Mouse (Mus musculus): ENCODE data around the gene Zc3h12b. TPM values are rescaled to one million over a fixed set of nuclear protein-coding genes. Genes with fewer than 3 reads are reported as not detected.
"Not testable (repeated sequence)": the region's sequence is repeated elsewhere in the genome, so short reads cannot be mapped to it uniquely, and the experiment has no call there.

The Zc3h12b gene
- polyA plus RNA-seq (2012; ENCODE audit: insufficient read depth, insufficient read length, missing spikeins): 0.40 and 0.42 TPM in 2 replicates

- peak within 1 kb of the TSS; percentile 57 for H3K4me3 ChIP-seq (ENCODE audit: insufficient read depth, low read depth, low read length)
- H3K27ac ChIP-seq (replicated peaks; ENCODE audit: low read depth, low read length): no peak within 1 kb of the TSS
- H3K4me1 ChIP-seq (ENCODE audit: control insufficient read depth, insufficient read depth, insufficient read length, low read length): no peaks in the 10 kb centered on the region
Measured at GRCm38 (mm10) chrX:95711227-95712111, at the start of gene Zc3h12b. Gene Zc3h12b, plus strand, starts transcription at chrX:95711678.

- H3K4me3 ChIP-seq (ENCODE audit: insufficient read depth, low read depth, low read length): no peak overlapping the region
- no peak overlapping the region for H3K27ac ChIP-seq (replicated peaks; ENCODE audit: low read depth, low read length)
Measured at GRCm38 (mm10) chrX:95682206-95682605, 29.3 kb upstream of the Zc3h12b start.

DNA sequence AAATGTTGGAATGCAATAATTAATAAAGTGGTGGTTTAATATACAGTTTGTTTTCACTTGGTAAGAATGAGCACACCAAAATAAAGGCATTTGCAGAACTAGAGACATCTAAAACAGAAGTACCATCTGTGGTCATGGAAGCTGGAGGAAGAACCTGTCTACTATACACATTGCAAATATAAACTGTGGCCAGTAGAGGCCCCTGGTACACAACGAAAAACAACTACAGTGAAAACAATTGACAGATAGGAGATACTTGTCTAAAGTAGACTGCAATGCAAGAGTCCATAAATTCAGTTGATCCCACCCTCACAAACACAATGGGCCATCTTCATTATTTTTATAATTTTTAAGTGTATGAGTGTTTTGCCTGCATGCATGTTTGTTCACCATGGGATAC is 24.4 kb upstream of the Zc3h12b start:
- H3K4me1 ChIP-seq (ENCODE audit: control insufficient read depth, insufficient read depth, insufficient read length, low read length): no peaks in the 10 kb centered on the region
- no peak overlapping the region for H3K27ac ChIP-seq (replicated peaks; ENCODE audit: low read depth, low read length)
- no peak overlapping the region for H3K4me3 ChIP-seq (ENCODE audit: insufficient read depth, low read depth, low read length)

More at GRCm38 (mm10) chrX:95682206-95682605, 29.3 kb upstream of the Zc3h12b start:
- H3K4me1 ChIP-seq (ENCODE audit: control insufficient read depth, insufficient read depth, insufficient read length, low read length): no peaks in the 10 kb centered on the region

GRCm38 (mm10) chrX:95738253-95738652 is 26.8 kb downstream of the Zc3h12b start:
- Histone ChIP-seq H3K4me1 (ENCODE audit: control insufficient read depth, insufficient read depth, insufficient read length, low read length) (no peaks in the 10 kb centered on the region), H3K4me3 (ENCODE audit: insufficient read depth, low read depth, low read length) (no peak overlapping the region), H3K27ac (replicated peaks; ENCODE audit: low read depth, low read length) (no peak overlapping the region)

GRCm38 (mm10) chrX:95795881-95796280 is 84.4 kb downstream of the Zc3h12b start:
- H3K4me1 ChIP-seq (ENCODE audit: control insufficient read depth, insufficient read depth, insufficient read length, low read length): no peaks in the 10 kb centered on the region
- no peak overlapping the region for H3K27ac ChIP-seq (replicated peaks; ENCODE audit: low read depth, low read length)

DNA sequence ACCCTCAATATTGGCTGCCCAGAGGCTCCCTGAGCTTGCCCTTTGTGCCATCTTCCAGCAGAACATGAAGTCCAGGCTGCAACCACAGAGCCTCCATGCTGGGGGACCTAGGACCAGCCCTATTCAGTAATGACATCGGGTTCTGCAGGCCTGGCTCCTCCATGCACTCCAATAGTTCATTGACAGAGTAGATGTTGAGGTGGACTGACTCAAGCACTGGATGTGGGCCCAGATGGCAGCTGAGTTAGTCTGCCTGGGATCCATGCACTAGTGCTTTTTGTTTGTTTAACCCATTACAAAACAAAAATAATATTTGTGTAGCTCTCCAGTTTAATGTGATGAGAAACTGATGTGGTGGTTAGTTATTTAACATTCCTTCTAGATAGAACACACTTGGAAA is 90.3 kb downstream of the Zc3h12b start:
- H3K27ac ChIP-seq (replicated peaks; ENCODE audit: low read depth, low read length): no peak overlapping the region
- H3K4me3 ChIP-seq (ENCODE audit: insufficient read depth, low read depth, low read length): no peak overlapping the region
- no peaks in the 10 kb centered on the region for H3K4me1 ChIP-seq (ENCODE audit: control insufficient read depth, insufficient read depth, insufficient read length, low read length)

More at GRCm38 (mm10) chrX:95795881-95796280, 84.4 kb downstream of the Zc3h12b start:
- H3K4me3 ChIP-seq (ENCODE audit: insufficient read depth, low read depth, low read length): no peak overlapping the region

- H3K27ac ChIP-seq (replicated peaks; ENCODE audit: low read depth, low read length): no peak overlapping the region
- no peak overlapping the region for H3K4me3 ChIP-seq (ENCODE audit: insufficient read depth, low read depth, low read length)
- H3K4me1 ChIP-seq (ENCODE audit: control insufficient read depth, insufficient read depth, insufficient read length, low read length): no peaks in the 10 kb centered on the region
Measured at GRCm38 (mm10) chrX:95852806-95853205, 141.3 kb downstream of the Zc3h12b start.

GRCm38 (mm10) chrX:95881111-95881510 is 169.6 kb downstream of the Zc3h12b start:
- Histone ChIP-seq H3K4me1 (ENCODE audit: control insufficient read depth, insufficient read depth, insufficient read length, low read length) (no peaks in the 10 kb centered on the region), H3K4me3 (ENCODE audit: insufficient read depth, low read depth, low read length) (no peak overlapping the region), H3K27ac (replicated peaks; ENCODE audit: low read depth, low read length) (no peak overlapping the region)

- Histone ChIP-seq H3K4me3 (ENCODE audit: insufficient read depth, low read depth, low read length) (no peak overlapping the region), H3K27ac (replicated peaks; ENCODE audit: low read depth, low read length) (no peak overlapping the region)
Measured at GRCm38 (mm10) chrX:95902716-95903115, 191.2 kb downstream of the Zc3h12b start.

DNA sequence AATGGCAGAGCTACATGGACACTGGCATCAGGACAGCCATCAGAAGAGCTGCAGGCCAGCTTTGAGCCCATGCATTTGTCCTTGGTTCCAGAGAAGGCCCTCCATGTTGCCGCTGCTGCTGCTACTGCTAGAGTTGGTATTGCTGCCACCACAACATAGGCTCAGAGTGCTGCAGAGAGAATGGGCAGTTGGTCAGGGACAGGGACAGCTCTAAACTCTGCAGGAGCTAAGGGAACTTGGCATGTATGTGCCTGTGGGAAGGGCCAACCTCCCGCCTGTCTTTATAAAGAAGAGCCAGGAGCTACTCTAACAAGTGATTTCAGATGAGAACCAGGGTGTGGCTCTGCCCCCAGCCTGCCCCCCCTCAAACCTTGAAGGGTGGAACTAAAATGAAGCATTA is 224.0 kb downstream of the Zc3h12b start:
- H3K4me1 ChIP-seq (ENCODE audit: control insufficient read depth, insufficient read depth, insufficient read length, low read length): no peaks in the 10 kb centered on the region
- no peak overlapping the region for H3K4me3 ChIP-seq (ENCODE audit: insufficient read depth, low read depth, low read length)

More at GRCm38 (mm10) chrX:95902716-95903115, 191.2 kb downstream of the Zc3h12b start:
- no peaks in the 10 kb centered on the region for H3K4me1 ChIP-seq (ENCODE audit: control insufficient read depth, insufficient read depth, insufficient read length, low read length)

DNA sequence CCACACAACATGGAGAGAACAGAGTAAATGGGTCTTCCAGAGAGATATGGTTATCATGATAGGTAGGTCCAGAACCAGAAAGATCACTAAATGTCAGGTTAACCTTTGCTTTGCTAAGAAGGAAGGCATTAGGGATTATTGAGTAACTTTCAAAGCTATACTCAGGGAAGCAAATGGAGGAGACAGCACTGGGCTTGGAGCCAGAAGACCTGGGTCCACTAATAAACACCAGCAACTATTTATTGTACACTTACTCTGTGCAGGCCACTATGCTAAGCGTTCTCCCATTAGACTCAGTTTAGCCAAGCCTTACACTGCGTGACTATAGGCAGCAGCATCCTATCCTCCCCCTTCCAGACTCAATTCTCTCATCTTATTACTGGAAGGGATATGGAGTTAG is 234.0 kb downstream of the Zc3h12b start:
- H3K4me1 ChIP-seq (ENCODE audit: control insufficient read depth, insufficient read depth, insufficient read length, low read length): no peaks in the 10 kb centered on the region
- no peak overlapping the region for H3K27ac ChIP-seq (replicated peaks; ENCODE audit: low read depth, low read length)
- H3K4me3 ChIP-seq (ENCODE audit: insufficient read depth, low read depth, low read length): no peak overlapping the region

More for the DNA sequence above, 224.0 kb downstream of the Zc3h12b start:
- H3K27ac ChIP-seq (replicated peaks; ENCODE audit: low read depth, low read length): no peak overlapping the region

DNA sequence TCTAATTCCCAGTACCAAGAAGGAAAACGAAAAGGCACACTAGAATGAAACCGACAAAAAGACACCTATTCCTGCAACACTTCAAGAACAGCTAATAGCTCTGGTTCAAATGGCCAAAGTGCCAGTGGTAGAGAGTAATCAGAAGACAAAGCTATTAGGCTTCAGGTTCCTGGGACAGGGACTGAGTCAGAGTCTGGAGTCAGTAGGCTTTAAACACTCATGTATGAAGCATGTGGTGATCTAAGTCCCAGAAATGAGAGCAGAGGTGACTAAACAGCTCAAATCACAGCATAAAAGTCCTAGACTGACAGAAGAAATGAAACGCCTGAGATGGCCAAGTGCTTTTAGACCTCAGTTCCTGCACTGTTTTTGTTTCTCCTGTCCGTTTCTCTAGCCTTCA is 236.7 kb downstream of the Zc3h12b start:
- H3K4me3 ChIP-seq (ENCODE audit: insufficient read depth, low read depth, low read length): no peak overlapping the region
- no peak overlapping the region for H3K27ac ChIP-seq (replicated peaks; ENCODE audit: low read depth, low read length)
- no peaks in the 10 kb centered on the region for H3K4me1 ChIP-seq (ENCODE audit: control insufficient read depth, insufficient read depth, insufficient read length, low read length)

DNA sequence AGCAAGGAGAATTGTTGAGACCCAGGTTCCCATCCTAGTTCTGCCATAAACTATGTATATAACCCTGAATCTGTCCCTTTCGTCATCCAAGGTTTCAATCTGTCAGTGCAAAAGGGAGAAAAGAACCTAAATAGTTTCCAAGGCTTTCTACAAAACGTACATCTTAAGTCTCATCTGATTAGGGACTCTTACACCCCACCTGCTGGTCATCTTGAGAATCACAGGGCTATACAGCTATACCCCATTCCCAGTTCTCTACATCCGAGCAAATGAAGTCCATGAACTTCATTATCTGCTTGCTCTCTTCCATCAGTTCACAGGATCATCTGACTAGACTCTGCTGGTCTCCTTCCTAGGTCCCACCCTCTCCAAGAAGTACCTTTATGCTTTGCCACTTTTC is 239.3 kb downstream of the Zc3h12b start:
- Histone ChIP-seq H3K4me1 (ENCODE audit: control insufficient read depth, insufficient read depth, insufficient read length, low read length) (no peaks in the 10 kb centered on the region), H3K27ac (replicated peaks; ENCODE audit: low read depth, low read length) (no peak overlapping the region), H3K4me3 (ENCODE audit: insufficient read depth, low read depth, low read length) (no peak overlapping the region)

GRCm38 (mm10) chrX:95956497-95957293 is 245.2 kb downstream of the Zc3h12b start, which contains the start of gene Las1l:
Gene Las1l, minus strand, starts transcription at chrX:95956962.
- Histone ChIP-seq H3K4me3 (ENCODE audit: insufficient read depth, low read depth, low read length) (peak within 1 kb of the TSS; percentile 88), H3K4me1 (ENCODE audit: control insufficient read depth, insufficient read depth, insufficient read length, low read length) (no peaks in the 10 kb centered on the region), H3K27ac (replicated peaks; ENCODE audit: low read depth, low read length) (peak within 1 kb of the TSS; percentile 53; the same call in 1 of the 2 replicates)

DNA sequence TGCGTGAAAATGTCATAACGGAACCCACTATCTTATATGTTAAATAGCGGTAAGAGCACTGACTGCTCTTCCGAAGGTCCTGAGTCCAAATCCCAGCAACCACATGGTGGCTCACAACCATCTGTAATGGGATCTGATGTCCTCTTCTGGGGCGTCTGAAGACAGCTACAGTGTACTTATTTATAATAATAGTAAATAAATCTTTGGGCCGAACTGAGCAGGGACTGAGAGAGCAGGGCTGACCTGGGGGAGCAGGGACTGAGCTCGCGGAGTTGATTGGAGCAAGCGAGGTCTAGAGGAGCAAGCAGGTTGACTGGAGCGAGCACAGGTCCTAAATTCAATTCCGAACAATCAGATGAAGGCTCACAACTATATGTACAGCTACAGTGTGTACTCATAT is 246.0 kb downstream of the Zc3h12b start:
- H3K4me1 ChIP-seq (ENCODE audit: control insufficient read depth, insufficient read depth, insufficient read length, low read length): not testable (repeated sequence)
- H3K27ac ChIP-seq (replicated peaks; ENCODE audit: low read depth, low read length): 0 out of 2 replicates have a peak overlapping the region, but pooled peaks have one; percentile 2
- H3K4me3 ChIP-seq (ENCODE audit: insufficient read depth, low read depth, low read length): peak overlapping the region; percentile 43
